8 mouse cellular contexts compared by ENCODE assay signal in the genomic region with DNA sequence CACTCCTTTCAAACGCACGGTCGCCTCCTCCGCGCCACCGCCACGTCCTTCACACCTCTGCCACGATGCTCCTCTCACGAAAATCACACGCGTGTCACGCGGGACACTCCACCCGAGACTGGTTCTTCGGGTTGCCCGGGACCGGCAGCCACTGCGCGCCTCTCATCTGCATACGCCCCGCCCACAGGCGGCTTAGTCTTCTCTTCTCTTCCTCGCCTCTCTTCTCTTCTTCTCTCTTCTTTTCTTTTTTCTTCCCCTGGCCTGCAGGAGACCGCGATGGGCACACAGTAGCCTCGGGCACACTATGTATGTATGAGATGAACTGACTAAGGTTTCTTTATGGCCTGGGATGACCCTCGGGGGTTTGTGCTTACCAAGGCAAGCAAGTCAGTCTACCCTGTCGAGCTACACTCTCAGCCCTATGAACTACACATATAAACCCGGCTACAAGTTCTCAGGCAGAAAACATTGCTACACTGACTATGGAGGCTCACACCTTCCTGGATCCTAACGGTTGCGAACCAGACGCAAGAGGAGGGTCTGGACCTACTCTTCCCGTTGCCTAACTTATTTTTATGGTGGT. TPM values are rescaled to one million over a fixed set of nuclear protein-coding genes. Genes with fewer than 3 reads are reported as not detected.
DNase-seq lines count a peak whose midpoint lies in the region; ATAC-seq and TF ChIP-seq lines count a peak whose summit lies in the region.
"Not testable (repeated sequence)": the region's sequence is repeated elsewhere in the genome, so short reads cannot be mapped to it uniquely, and the experiment has no call there.

No protein-coding gene starts in this region.

- H3K9ac ChIP-seq in embryonic facial prominence, embryonic 13.5 days; hindbrain, embryonic 15.5 days; liver, postnatal 0 days (replicated peaks); midbrain, embryonic 16.5 days (ENCODE audit: low read depth, low read length); stomach, embryonic 16.5 days (ENCODE audit: low read length): not testable (repeated sequence)

- not testable (repeated sequence) for H3K4me2 ChIP-seq in embryonic facial prominence, embryonic 13.5 days; liver, postnatal 0 days (ENCODE audit: low read depth, low read length); stomach, embryonic 16.5 days (ENCODE audit: low read depth, low read length)
- 0 out of 2 replicates have a peak overlapping the region, but pooled peaks have one; percentile 27 for H3K4me2 ChIP-seq in hindbrain, embryonic 15.5 days
- H3K4me2 ChIP-seq in midbrain, embryonic 16.5 days (ENCODE audit: low read length): peak overlapping the region; percentile 31; the same call in 1 of the 2 replicates

- not testable (repeated sequence) for H3K36me3 ChIP-seq in embryonic facial prominence, embryonic 13.5 days; hindbrain, embryonic 15.5 days; liver, postnatal 0 days (replicated peaks; ENCODE audit: insufficient read depth, low read length); midbrain, embryonic 16.5 days (ENCODE audit: control insufficient read depth, insufficient read depth, low read length); stomach, embryonic 16.5 days (ENCODE audit: control insufficient read depth, insufficient read depth, low read length)

- H3K4me1 ChIP-seq in embryonic facial prominence, embryonic 13.5 days; hindbrain, embryonic 15.5 days (replicated peaks); liver, postnatal 0 days (ENCODE audit: insufficient read depth); midbrain, embryonic 16.5 days (ENCODE audit: control insufficient read depth, insufficient read depth, low read length); stomach, embryonic 16.5 days (ENCODE audit: control insufficient read depth, insufficient read depth, low read length): not testable (repeated sequence)

- peak; percentile 19 for DNase-seq in adrenal gland, postnatal 10 days
- peak; percentile 12 to 56 for DNase-seq in kidney, postnatal 4 days
- DNase-seq in liver, postnatal 0 days: not testable (repeated sequence)

- peak; percentile 50 for ATAC-seq in embryonic facial prominence, embryonic 13.5 days (ENCODE audit: insufficient number of reproducible peaks, insufficient read depth, low FRiP score, low TSS enrichment, low read depth)
- peak; percentile 7 for ATAC-seq in granulocyte monocyte progenitor cell, adult 5-6 weeks (replicated peaks; ENCODE audit: poor library complexity, severe bottlenecking)
- peak; percentile 72 for ATAC-seq in hindbrain, embryonic 15.5 days (ENCODE audit: low FRiP score, low read depth)
- peak; percentile 27 for ATAC-seq in liver, postnatal 0 days
- peak; percentile 68 for ATAC-seq in midbrain, embryonic 16.5 days
- peak; percentile 46 for ATAC-seq in stomach, embryonic 16.5 days (ENCODE audit: insufficient read depth, low FRiP score)

- TF ChIP-seq CTCF in liver, postnatal 0 days (IDR thresholded peaks at IDR 0.05; ENCODE audit: low read depth): not testable (repeated sequence)

- not testable (repeated sequence) for TF ChIP-seq EP300 in liver, postnatal 0 days (IDR thresholded peaks at IDR 0.05; ENCODE audit: low read depth)

- H3K4me3 ChIP-seq in embryonic facial prominence, embryonic 13.5 days; hindbrain, embryonic 15.5 days; liver, postnatal 0 days (ENCODE audit: low read depth, low read length); midbrain, embryonic 16.5 days (ENCODE audit: low read depth, low read length); stomach, embryonic 16.5 days (replicated peaks; ENCODE audit: low read length): not testable (repeated sequence)

- WGBS in embryonic facial prominence, embryonic 13.5 days: under 1% methylated on average over 12 of the region's 33 CpGs
- WGBS in hindbrain, embryonic 15.5 days: 2% methylated on average over 11 of the region's 33 CpGs
- WGBS in liver, postnatal 0 days (ENCODE audit: insufficient replicate concordance): 0% methylated on average over 6 of the region's 33 CpGs
- no CpG with 5 or more reads among the region's 33 CpGs for WGBS in midbrain, embryonic 16.5 days
- WGBS in stomach, embryonic 16.5 days: 0% methylated on average over 7 of the region's 33 CpGs

- H3K27me3 ChIP-seq in embryonic facial prominence, embryonic 13.5 days; hindbrain, embryonic 15.5 days; liver, postnatal 0 days (ENCODE audit: insufficient read depth, low read length); midbrain, embryonic 16.5 days (ENCODE audit: control insufficient read depth, insufficient read depth, low read depth, low read length); stomach, embryonic 16.5 days (ENCODE audit: control insufficient read depth, insufficient read depth, low read length): not testable (repeated sequence)

- H3K9me3 ChIP-seq in embryonic facial prominence, embryonic 13.5 days; hindbrain, embryonic 15.5 days; liver, postnatal 0 days (ENCODE audit: low read length); midbrain, embryonic 16.5 days (replicated peaks; ENCODE audit: control insufficient read depth, low read length, poor library complexity, severe bottlenecking); stomach, embryonic 16.5 days (replicated peaks; ENCODE audit: control insufficient read depth, low read length): not testable (repeated sequence)

- not testable (repeated sequence) for H3K27ac ChIP-seq in embryonic facial prominence, embryonic 13.5 days; hindbrain, embryonic 15.5 days (replicated peaks); liver, postnatal 0 days (ENCODE audit: low read depth); midbrain, embryonic 16.5 days (ENCODE audit: low read length); stomach, embryonic 16.5 days (ENCODE audit: low read length)

RNA-seq across cellular contexts. Expression of a gene that starts 43.1 kb away (rescaled TPM):
- total RNA-seq in adrenal gland, postnatal 10 days (2021): 10 to 100 TPM; 33.5 to 36.8 TPM
- polyA plus RNA-seq in embryonic facial prominence, embryonic 13.5 days (2015; fragmentation: Nextera tagmentation; extraction: Ambion mirVana): 64.7 and 74.5 TPM in 2 replicates
- total RNA-seq in granulocyte monocyte progenitor cell, adult 5-6 weeks (2014; fragmentation: Nextera tagmentation): 49.9 and 62.1 TPM in 2 replicates
- total RNA-seq in granulocyte monocyte progenitor cell, adult 5-6 weeks (2017): 50.8 and 73.5 TPM in 2 replicates
- 73.0 and 75.9 TPM in 2 replicates for polyA plus RNA-seq in hindbrain, embryonic 15.5 days (2015; fragmentation: Nextera tagmentation; extraction: Ambion mirVana)
- polyA plus RNA-seq in liver, postnatal 0 days (2015; fragmentation: Nextera tagmentation; extraction: Ambion mirVana): 40.3 and 44.2 TPM in 2 replicates
- polyA plus RNA-seq in midbrain, embryonic 16.5 days (2015; fragmentation: Nextera tagmentation; extraction: Ambion mirVana): 82.1 and 84.0 TPM in 2 replicates
- 51.9 and 57.0 TPM in 2 replicates for polyA plus RNA-seq in stomach, embryonic 16.5 days (2015; fragmentation: Nextera tagmentation; extraction: Ambion mirVana)

RNA-seq across cellular contexts. Expression of a gene that starts 56.8 kb away (rescaled TPM):
- 10 to 100 TPM; 57.5 to 70.3 TPM for total RNA-seq in adrenal gland, postnatal 10 days (2021)
- 221 and 226 TPM in 2 replicates for polyA plus RNA-seq in embryonic facial prominence, embryonic 13.5 days (2015; fragmentation: Nextera tagmentation; extraction: Ambion mirVana)
- total RNA-seq in granulocyte monocyte progenitor cell, adult 5-6 weeks (2014; fragmentation: Nextera tagmentation): 47.8 and 71.6 TPM in 2 replicates
- total RNA-seq in granulocyte monocyte progenitor cell, adult 5-6 weeks (2017): 77.0 and 77.2 TPM in 2 replicates
- polyA plus RNA-seq in hindbrain, embryonic 15.5 days (2015; fragmentation: Nextera tagmentation; extraction: Ambion mirVana): 152 and 154 TPM in 2 replicates
- polyA plus RNA-seq in liver, postnatal 0 days (2015; fragmentation: Nextera tagmentation; extraction: Ambion mirVana): 56.0 and 62.3 TPM in 2 replicates
- polyA plus RNA-seq in midbrain, embryonic 16.5 days (2015; fragmentation: Nextera tagmentation; extraction: Ambion mirVana): 145 and 149 TPM in 2 replicates
- polyA plus RNA-seq in stomach, embryonic 16.5 days (2015; fragmentation: Nextera tagmentation; extraction: Ambion mirVana): 167 and 175 TPM in 2 replicates

Comparison
In these comparisons a context has a peak if more than half of its experiments do, and no peak if none do; other contexts are left out.
1. ATAC-seq: peak in every context shown above with its lines; median percentile 72 in hindbrain, embryonic 15.5 days; 68 in midbrain, embryonic 16.5 days; 50 in embryonic facial prominence, embryonic 13.5 days; 46 in stomach, embryonic 16.5 days; 27 in liver, postnatal 0 days; 7 in granulocyte monocyte progenitor cell, adult 5-6 weeks.